Mouse (Mus musculus): Measurements from ENCODE around the gene Knstrn. TPM values are rescaled to one million over a fixed set of nuclear protein-coding genes. Genes with fewer than 3 reads are reported as not detected.

The Knstrn gene
- polyA plus RNA-seq (2012; rRNA removed): 5.0 and 5.5 TPM in 2 replicates

DNA sequence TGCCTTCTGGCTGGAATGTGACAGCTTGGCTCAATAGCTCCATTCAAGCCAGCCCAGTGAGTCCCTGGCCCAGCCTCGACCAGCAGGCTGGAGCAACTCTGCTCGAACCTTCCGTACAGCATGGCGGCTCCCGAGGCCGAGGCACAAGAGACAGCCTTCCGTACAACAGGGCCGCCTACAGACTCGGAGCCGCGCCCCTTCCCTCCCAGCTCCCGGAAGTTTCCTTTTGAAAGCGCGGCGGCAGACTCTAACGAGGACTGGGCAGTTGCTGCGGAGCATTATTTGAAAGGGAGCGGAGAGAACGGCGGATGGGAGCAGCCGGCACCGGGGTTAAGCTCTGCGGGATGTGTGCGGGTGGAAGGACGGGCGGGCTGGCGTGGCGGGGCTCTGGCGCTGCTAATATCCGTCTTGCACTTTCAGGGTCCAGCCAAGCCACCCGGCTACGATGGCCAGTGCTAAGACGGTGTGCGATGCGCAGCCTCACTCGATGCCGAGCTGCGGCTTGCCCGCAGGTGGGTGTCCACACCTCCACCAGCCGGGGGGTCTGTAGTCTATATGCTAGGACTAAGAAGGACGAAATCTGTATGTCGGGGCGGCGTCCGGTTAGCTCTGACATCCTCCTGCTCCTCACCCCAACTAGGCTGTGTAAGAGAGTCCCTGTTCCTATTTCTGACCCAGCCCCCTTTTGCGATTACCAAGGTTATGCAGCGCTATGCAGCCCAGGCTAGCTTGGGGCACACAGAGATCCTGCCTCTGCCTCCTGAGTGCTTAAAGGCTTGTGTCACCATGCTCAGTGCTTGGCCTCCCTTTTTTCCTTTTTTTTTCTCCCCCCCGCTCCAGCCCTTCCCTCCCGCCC, at the start of gene Knstrn:
TSS of gene Knstrn (plus strand) at position 23 of the 856 bp plus-strand sequence.
- peak; percentile 82 for DNase-seq (ENCODE audit: low spot score)

DNA sequence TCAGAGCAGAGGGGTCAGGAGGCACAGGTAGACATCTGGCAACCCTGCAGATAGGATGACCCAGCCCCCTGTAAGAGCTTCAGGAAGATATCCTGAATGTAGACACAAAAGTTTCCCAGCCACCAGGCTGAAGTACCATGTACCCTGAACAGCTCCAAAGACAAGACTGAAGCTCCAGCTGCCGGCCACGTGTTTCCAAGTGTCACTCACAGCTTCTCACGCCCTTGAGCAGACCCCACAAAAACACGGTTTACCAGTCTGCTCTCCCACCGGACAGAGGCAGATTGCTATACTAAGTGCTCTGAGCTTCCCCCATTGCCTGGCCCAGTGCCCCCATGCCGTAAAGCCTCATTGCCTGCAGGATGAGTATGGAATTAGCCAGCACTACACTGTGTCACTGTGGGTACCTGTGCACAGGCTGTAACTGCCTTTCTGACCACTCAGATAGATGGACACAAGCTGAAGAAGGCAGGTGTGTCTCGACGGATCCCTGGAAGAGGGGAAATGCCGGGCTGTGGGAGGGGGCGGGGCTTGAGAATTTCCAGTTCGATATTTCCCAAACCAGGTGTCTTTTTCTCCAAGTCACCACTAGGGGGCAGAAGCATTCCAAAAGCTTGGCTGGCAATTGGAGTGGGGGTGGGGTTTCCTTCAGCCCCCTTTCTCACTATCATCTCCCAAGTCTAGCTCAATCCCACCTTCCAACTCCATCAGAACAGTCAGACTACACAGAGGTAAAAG, 49.5 kb upstream of the Knstrn start:
- DNase-seq (ENCODE audit: low spot score): no peak

DNA sequence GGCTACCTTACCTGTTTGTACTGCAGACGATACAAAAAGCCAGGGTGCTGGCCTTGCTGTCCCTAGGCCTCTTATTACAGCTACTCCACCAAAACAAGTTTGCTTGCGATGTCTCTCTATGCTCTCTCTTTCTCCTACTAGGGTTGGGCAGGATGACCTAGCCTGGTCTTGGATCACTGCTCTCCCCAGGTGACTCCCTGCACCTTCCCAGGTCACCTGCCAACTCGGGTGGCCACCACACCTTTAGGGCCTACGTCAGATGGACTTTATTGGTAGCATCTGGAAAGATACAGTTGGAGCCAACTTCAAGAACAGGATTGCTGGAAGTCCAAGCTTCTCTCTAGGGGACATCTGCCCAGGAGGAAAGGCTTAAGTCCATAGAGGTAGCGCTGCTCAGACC, 48.9 kb upstream of the Knstrn start:
- DNase-seq (ENCODE audit: low spot score): no peak

DNA sequence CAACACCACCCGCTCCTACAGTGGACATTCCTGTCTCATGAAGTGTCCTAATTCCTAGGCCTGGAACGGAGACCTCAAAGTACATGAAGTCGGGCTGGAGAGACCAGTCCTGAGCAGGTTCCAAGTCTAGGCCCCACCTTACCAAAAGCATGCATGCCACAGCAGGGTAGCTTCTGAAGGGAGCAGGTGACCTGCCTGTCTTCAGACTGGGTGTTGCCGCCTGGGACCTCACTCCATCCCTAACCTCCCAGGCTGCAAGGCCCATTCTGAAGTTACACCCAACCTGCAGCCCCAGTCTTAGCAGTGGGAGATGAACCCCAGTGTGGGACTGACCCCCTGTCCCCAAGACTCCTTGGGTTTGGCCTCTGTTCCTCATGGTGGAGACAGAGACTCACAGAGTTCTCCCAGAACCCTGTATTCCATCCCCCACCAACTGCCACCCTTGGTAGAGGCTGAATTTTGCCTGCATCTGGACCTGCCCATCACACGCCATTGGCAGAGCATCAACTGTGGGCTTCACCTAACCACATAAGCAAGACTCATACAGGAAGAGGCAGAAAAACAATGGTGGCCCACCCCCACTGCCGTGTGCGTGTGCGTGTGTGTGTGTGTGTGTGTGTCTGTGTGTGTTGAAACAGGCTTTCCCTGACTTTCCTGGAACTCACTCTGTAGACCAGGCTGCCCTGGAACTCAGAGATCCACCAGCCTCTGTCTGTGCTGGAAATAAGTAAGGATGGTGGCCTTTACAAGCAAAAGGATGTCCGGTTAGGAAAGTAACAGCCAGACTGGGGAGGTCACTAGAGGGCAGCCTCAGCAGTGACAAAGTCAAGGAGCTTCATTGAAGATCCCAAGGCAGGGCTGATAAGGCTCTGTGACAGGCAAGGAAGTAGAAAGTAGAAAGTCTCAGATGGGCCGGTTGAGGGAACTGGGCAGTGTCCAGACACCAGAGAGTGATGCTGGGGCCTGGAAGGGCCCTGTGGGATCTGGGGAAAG, 47.5 kb upstream of the Knstrn start:
- no peak for DNase-seq (ENCODE audit: low spot score)

DNA sequence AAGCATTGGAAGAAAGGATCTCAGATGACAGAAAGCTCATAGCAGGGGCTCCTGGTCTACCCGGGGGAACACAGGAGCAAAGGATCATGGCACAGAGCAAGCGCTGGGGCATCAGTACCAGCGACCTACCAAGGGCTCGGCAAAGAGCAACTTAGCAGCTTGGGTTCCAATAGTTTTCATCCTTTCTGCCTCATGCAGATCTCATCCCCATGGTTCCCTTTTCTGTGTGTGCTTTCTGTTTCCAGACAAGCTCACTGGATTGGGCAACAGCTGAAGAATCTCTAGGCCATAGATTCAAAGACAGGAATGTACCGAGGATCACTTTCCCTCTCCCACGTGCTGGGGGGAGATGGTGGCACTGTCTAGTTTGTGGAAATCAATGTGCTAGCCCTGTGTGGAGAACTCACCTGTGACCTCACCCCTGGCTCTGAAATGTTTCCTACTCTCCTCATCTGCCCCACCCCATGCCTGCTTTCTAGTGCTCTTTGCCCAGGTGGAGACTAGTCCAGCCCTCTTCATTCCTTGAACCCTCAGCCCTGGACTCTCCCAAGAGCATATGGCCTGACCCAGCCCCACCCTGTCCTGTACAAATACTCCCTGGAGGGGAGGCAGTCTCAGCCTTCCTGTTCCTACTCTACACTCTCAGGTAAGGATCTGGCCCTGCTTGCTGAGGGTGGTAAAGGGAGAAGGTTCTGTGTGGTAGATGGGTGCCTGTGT, 41.5 kb upstream of the Knstrn start, which contains the start of gene Phgr1:
TSS of gene Phgr1 (plus strand) at position 612 of the 717 bp plus-strand sequence.
- DNase-seq (ENCODE audit: low spot score): no peak

DNA sequence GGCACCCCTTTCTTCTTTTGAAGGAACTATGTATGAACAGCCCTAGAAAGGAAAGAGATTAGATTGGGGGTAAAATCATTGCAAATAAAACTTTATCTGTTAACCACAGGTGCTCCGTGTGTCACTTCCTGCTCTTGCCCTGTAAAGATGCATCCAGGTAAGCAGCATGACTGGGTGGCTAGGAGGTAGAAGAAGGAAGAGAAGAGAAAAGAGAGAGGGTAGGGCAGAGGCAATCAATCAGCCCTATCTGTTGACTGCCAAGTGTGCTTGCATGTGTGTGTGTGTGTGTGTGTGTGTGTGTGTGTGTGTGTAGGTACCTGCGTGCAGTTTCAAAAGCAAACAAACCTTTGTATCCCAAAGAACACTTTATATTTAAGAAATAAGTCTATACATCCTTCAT, 39.3 kb upstream of the Knstrn start:
- no peak for DNase-seq (ENCODE audit: low spot score)

DNA sequence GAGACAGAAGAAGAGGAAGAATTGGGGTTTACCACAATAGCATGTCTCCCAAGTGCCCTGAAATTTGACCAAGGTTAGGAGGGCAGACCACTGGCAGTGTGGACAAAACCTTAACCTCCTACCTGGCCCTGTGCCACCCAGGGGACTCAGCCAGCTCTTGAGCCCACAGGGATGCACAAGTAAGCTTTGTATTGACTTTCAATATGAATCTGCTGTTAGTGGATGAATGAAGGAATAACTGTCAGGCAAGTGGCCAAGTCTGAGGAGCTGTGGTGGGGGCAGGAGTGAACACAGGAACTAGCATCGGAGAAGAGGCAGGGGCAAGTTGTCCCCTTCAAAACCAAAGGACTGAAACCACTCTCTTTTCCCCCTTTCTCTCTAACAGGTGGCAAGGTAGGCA, 38.4 kb upstream of the Knstrn start:
- no peak for DNase-seq (ENCODE audit: low spot score)

DNA sequence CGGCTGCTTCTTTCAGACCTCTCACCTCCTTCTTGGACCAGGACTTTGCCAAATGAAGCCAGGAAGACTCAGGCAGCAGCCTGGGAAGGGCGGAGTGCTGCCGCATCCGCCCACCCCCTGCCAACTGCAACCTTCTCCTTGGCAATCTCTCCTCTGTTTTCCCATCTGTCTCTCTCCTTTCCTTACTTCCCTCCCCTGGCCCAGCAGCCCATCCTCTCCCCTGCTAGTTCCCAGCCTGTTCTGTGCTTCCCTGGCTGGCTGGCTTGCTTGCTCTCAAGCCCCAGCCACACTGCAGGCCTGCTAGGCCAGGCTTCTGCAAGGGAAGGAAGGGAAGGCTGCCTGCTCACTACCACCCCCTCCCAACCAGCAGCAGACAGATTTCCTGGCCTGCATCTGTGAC, 38.0 kb upstream of the Knstrn start:
- no peak for DNase-seq (ENCODE audit: low spot score)

DNA sequence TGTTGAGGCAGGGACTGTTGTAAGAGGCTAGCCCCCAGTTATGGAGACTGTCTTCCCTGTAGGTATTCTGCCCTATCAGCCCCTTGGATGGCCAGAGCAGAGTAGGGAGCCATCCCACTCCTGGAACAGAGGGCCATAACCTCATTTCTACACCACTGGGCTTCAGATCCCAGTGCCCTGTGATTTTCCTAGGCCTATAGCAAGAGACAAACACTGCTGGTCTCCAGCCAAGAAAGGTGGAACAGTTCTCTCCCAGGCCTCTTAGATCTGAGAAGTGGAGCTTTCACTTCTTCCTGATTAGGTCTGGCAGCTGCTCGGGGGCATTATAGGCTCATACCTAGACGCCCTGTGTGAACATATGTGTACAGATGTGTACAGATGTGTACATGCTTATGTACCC, 37.5 kb upstream of the Knstrn start:
- DNase-seq (ENCODE audit: low spot score): no peak

DNA sequence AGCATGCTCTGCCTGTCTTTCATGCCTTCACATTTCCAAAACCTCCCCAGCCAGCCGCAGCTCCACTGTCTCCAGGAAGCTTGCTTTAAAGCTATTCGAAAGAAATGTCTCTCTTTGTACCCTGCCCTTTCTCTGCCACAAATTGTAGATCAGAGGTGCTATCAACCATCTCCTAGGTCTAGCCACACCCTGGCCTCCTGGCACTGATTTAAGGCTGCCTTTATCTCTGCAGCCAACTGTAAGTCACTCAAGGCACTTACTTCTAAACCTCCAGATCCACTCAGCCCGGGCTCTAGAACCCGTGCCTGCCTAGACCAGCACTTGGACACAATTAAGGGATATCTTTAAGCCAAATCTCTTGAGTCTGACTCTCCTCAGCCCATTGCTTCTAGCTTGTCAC, 35.4 kb upstream of the Knstrn start:
- no peak for DNase-seq (ENCODE audit: low spot score)

DNA sequence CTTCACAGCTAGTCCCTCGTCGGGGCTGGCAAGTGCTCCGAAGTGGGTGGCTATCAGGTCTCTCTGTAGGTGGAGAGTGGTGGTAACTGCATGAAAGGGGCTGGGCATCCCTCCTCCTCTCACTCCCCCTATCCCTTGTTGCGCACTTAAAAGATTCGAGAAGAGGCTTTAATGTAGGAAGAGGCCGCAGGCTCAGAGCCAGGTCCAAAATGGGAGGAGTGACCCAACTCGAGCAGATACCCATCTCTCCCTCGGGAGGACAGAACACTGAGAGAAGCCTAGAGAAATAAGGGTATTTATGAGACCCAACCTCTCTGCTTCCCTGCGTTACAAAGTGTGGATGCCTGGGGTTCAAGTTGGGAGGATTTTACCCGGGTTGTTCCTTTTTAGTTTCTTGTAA, 34.7 kb upstream of the Knstrn start:
- no peak for DNase-seq (ENCODE audit: low spot score)

DNA sequence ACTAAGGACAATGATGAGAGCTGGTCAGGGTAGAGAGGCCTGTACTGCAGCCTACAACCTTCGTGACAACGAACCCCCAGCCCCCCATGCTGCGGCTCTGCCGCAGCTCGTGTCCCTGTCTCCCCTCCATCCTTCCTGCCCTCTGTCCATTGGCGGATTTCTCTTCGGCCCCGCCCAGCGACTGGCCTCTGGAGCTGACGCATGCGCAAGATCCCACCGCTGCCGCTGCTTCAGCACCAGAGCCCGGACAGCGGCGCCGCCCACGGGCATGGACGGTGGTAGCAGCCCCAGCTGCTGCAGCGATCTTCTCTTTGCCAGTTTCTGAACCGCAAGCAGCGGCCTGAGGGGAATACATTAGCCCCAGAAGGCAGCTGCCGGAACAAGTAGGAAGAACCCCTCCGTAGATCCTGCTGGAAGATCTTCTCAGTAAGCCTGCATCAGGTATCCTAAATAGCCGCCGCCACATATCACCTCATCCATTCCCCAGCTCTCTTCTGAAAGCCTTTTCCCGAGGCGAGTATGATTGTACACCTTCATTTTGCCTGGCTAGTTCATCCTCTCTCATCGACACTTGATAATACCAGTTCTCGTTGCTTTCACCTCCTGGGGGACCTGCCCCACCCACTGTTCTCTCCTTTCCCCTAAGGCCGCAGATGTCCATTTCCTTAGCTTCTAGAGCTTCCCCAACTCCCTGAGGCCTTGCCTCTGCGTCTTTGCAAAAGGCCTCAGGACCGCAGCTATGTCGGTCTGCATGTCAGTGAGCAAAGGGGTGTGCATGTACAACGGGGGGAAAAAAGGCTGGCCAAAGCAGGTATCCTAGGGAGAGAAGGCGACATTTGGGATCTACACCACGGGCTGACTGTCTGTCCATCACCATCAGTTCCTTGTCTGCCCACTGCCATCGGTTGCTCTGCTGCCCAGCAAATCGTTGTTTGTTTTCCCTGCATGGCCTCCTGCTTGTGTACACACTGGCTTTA, 34.0 kb upstream of the Knstrn start, which contains the start of gene Disp2:
TSS of gene Disp2 (plus strand) at position 216 of the 977 bp plus-strand sequence.
- peak; percentile 69 for DNase-seq (ENCODE audit: low spot score)

DNA sequence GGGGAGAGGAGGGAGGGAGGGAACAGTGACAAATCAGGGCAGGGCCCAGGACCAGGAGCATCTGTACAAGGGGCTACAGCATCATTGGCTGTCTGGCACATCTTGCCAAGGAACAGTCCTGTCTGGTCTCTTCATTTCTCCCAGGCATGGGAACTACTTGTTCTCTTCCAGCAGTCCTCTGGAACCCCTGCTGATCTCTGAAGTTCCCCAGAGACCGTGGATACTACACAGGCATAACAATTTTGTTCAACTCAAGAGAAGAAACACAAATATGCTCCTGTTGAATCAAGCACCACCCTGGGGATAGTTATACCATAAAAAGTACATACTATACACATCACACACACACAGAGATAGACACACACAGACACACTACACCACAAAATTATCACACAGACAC, 32.7 kb upstream of the Knstrn start:
- no peak for DNase-seq (ENCODE audit: low spot score)

DNA sequence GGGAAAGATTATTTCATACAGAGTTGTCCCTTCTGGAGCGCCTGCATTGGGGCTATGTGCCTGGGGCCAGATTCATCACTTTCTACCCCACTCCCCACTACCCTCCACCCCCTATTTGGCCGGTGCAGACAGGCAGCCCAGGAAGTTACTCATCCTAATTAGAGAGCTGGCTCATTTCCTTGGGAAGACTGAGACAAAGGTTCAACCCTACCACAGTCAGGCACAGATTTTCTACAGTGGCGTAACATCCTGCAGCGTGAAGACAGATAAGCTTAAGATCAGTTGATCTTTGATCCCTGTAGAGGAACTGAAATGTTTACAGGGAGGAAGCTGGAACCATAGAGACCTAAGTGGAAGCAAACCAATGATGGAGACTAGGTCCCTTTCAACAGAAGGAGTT, 31.5 kb upstream of the Knstrn start:
- no peak for DNase-seq (ENCODE audit: low spot score)

DNA sequence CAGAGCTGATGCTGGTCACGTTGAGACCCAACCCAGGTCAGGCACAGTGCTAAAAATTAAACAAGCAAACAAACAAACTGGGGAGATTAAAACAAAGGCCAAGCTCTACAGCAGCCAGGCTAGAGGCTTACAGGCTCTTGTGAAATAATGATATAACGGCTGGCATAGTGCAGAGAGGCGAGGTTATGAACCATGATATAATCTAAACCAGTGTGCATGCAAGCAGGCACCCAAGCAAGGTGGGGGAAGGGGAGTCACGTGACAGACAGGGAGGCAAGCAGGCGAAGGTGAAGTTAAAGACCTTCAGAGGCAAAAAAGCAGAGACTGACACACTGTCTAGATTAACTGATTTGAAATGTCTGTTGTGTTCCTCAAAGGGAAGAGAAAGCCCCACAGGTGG, 30.7 kb upstream of the Knstrn start:
- no peak for DNase-seq (ENCODE audit: low spot score)

DNA sequence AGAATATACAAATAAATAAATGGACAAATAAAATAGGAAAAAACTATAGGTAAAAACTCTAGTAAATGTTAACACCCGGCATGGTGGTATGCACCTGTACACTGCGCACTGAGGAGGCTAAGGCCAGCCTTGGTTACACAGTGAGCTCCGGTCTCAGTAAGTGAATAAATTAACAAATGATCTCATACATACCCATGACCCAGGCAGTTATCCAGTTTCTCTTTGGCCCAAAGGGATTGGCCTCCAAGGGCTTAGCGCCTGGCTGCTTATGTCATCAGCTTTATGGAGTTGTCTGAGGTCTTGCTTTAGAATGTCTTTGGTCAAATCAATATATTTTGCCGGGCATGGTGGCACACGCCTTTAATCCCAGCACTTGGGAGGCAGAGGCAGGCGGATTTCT, 30.1 kb upstream of the Knstrn start:
- no peak for DNase-seq (ENCODE audit: low spot score)

DNA sequence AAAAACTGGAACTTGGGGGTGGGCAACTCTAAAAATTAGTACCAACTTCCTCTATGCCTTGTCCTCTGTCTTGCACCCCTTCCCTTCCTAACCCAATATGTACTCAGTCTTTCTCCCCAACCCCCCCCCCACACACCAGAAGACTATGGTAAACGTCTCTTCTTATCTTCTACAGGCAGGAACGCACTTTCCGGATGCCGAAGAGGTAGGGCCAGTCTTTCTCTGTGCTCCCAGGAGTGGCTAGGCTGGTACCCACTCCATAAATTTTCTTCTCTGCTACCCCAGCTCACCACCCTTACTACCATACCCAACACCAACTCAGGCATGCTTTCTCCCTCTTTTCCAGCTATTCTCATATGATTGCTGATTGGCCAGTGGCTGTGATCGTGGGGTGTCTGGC, 27.3 kb upstream of the Knstrn start:
- DNase-seq (ENCODE audit: low spot score): no peak

DNA sequence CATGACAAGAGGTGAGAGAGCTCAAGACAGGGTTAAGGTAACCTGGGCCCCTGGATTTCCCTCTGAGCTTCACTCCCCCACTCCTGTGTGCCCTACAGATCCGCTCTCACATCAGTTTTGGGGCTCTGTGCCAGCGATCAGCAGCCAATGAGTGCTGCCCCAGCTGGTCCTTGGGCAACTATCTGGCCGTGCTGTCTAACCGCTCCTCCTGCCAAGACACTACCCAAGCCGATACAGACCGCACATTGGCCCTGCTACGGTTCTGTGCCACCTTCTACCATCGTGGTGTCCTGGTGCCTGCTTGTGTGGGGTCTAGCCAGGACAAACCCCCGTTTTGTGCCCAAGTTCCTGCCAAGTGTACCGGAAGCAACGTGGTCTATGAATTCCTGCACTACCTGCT, 24.3 kb upstream of the Knstrn start:
- no peak for DNase-seq (ENCODE audit: low spot score)

DNA sequence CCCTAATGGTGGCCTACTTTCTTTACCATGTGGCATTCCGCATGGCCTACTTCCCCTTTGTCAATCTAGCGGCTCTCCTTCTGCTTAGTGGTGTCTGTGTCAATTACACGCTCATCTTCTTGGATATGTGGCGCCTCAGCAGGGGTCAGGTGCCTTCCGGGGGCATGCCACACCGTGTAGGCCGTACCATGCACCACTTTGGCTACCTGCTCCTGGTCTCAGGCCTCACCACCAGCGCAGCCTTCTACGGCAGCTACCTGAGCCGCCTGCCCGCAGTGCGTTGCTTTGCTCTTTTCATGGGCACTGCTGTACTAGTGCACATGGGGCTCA, 23.6 kb upstream of the Knstrn start:
- DNase-seq (ENCODE audit: low spot score): no peak

All from urinary bladder, adult 2 months (tissue).